ENCODE assay signal across 8 mouse cellular contexts in the genomic region with DNA sequence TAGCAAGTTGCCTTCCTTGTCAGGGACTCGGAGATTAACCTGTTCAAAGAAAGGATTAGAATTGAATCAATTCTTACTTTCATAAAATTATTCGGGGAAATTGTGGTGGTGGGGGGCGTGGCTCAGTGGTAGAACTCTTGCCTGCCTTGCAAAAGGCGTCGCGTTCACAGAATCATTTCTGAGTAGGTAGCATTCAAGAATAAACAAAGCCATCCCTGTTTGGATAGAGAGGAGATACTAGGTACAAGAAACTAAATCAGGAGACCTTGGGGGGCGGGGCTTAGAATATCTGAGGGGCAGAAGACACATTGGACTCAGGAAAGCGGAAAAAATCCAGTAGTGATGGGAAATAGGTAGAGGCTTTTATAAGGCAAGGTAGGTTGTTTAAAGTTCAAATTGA. TPM values are rescaled to one million over a fixed set of nuclear protein-coding genes. Genes with fewer than 3 reads are reported as not detected.
DNase-seq lines count a peak whose midpoint lies in the region; ATAC-seq and TF ChIP-seq lines count a peak whose summit lies in the region.

A gene (minus strand): TSS at position 125 of the 400 bp plus-strand sequence.

- H3K4me3 ChIP-seq in embryonic facial prominence, embryonic 14.5 days (ENCODE audit: low read depth, low read length) = peak within 1 kb of the TSS; percentile 80
- H3K4me3 ChIP-seq in heart, embryonic 14.5 days (ENCODE audit: control insufficient read depth in 1 of 2, insufficient read depth in 1 of 2, low read depth in 1 of 2, low read length in 2 of 2) = peak within 1 kb of the TSS; percentile 81 to 88
- H3K4me3 ChIP-seq in midbrain, postnatal 0 days (ENCODE audit: low read depth, low read length) = peak within 1 kb of the TSS; percentile 97

- H3K27ac ChIP-seq in embryonic facial prominence, embryonic 14.5 days (replicated peaks; ENCODE audit: low read depth, low read length) = peak within 1 kb of the TSS; percentile 31; the same call in 1 of the 2 replicates
- peak within 1 kb of the TSS in 1 of 2 experiments; percentile 61; a peak in 2 of 4 replicates for H3K27ac ChIP-seq in heart, embryonic 14.5 days (replicated peaks in 1 of 2; ENCODE audit: control insufficient read depth in 1 of 2, insufficient read depth in 1 of 2, low read depth in 2 of 2, low read length in 2 of 2)
- peak within 1 kb of the TSS; percentile 78 for H3K27ac ChIP-seq in midbrain, postnatal 0 days (ENCODE audit: low read depth, low read length)

- H3K4me1 ChIP-seq in embryonic facial prominence, embryonic 14.5 days (ENCODE audit: control insufficient read depth, insufficient read depth, low read length) = peaks cover 8% of the 10 kb centered on the region
- peaks cover 0 to 20% of the 10 kb centered on the region in 2 experiments; a peak in 2 of 4 replicates for H3K4me1 ChIP-seq in heart, embryonic 14.5 days (ENCODE audit: control insufficient read depth in 2 of 2, insufficient read depth in 2 of 2, low read length in 2 of 2)
- peaks cover 9% of the 10 kb centered on the region; the same call in 1 of the 2 replicates for H3K4me1 ChIP-seq in midbrain, postnatal 0 days (ENCODE audit: insufficient read depth, low read length)

- 20% methylated on average over 8 of the region's 8 CpGs for WGBS in embryonic facial prominence, embryonic 14.5 days
- WGBS in heart, embryonic 14.5 days = 15% methylated on average over 8 of the region's 8 CpGs
- WGBS in midbrain, postnatal 0 days = 21% methylated on average over 8 of the region's 8 CpGs

- H3K36me3 ChIP-seq in embryonic facial prominence, embryonic 14.5 days (ENCODE audit: control insufficient read depth, insufficient read depth, low read length) = peaks cover 23% of the 10 kb centered on the region
- H3K36me3 ChIP-seq in heart, embryonic 14.5 days (ENCODE audit: control insufficient read depth, insufficient read depth, low read length) = peaks cover 38% of the 10 kb centered on the region
- H3K36me3 ChIP-seq in midbrain, postnatal 0 days (ENCODE audit: insufficient read depth, low read length) = peaks cover 11% of the 10 kb centered on the region

- H3K9me3 ChIP-seq in embryonic facial prominence, embryonic 14.5 days (ENCODE audit: control insufficient read depth, low read length) = no peaks in the 10 kb centered on the region
- no peaks in the 10 kb centered on the region for H3K9me3 ChIP-seq in heart, embryonic 14.5 days (ENCODE audit: control insufficient read depth, low read length)
- no peaks in the 10 kb centered on the region for H3K9me3 ChIP-seq in midbrain, postnatal 0 days (ENCODE audit: low read length)

- no peaks in the 10 kb centered on the region for H3K27me3 ChIP-seq in embryonic facial prominence, embryonic 14.5 days (replicated peaks; ENCODE audit: control insufficient read depth, insufficient read depth, low read length)
- H3K27me3 ChIP-seq in heart, embryonic 14.5 days (ENCODE audit: control insufficient read depth, insufficient read depth, low read length) = no peaks in the 10 kb centered on the region
- no peaks in the 10 kb centered on the region for H3K27me3 ChIP-seq in midbrain, postnatal 0 days (ENCODE audit: insufficient read depth, low read length)

- peak within 1 kb of the TSS; percentile 68 for H3K4me2 ChIP-seq in embryonic facial prominence, embryonic 14.5 days (ENCODE audit: low read depth, low read length)
- peak within 1 kb of the TSS; percentile 85 for H3K4me2 ChIP-seq in heart, embryonic 14.5 days (ENCODE audit: low read length)
- H3K4me2 ChIP-seq in midbrain, postnatal 0 days (ENCODE audit: low read depth, low read length, poor library complexity, severe bottlenecking) = peak within 1 kb of the TSS; percentile 70

- peak; percentile 16 for DNase-seq in 416B (ENCODE audit: low read depth)
- peak; percentile 14 for DNase-seq in CD4-positive helper T cell, adult 2 months (ENCODE audit: low read depth, low spot score)
- no peak for DNase-seq in embryonic facial prominence, embryonic 14.5 days (ENCODE audit: low spot score)
- DNase-seq in left cerebral cortex, postnatal 14 days (ENCODE audit: low spot score in 2 of 2) = no peak
- no peak for DNase-seq in midbrain, postnatal 0 days (ENCODE audit: low spot score)
- no peak for DNase-seq in right cerebral cortex, postnatal 25 days
- no peak for DNase-seq in urinary bladder, postnatal 36 days (ENCODE audit: low spot score in 2 of 2)

- intact Hi-C loops in left cerebral cortex, postnatal 14 days (cut with DNase I) = loop anchor here (5.0 kb wide), 1 partner anchor 33 kb away; no protein-coding TSS in a partner anchor

- TF ChIP-seq CTCF in midbrain, postnatal 0 days (IDR thresholded peaks at IDR 0.05) = no peak

- ATAC-seq in embryonic facial prominence, embryonic 14.5 days (ENCODE audit: low read depth) = no peak
- no peak for ATAC-seq in heart, embryonic 14.5 days (ENCODE audit: insufficient number of reproducible peaks, insufficient read depth, low FRiP score, low read depth)
- ATAC-seq in midbrain, postnatal 0 days (ENCODE audit: low FRiP score) = no peak

- peak within 1 kb of the TSS; percentile 78 for H3K9ac ChIP-seq in embryonic facial prominence, embryonic 14.5 days (ENCODE audit: low read depth, low read length)
- H3K9ac ChIP-seq in heart, embryonic 14.5 days (ENCODE audit: low read length) = peak within 1 kb of the TSS; percentile 87
- peak within 1 kb of the TSS; percentile 67 for H3K9ac ChIP-seq in midbrain, postnatal 0 days (replicated peaks; ENCODE audit: low read length, poor library complexity, severe bottlenecking)

RNA-seq across cellular contexts. Expression of the gene that starts here (rescaled TPM):
- 99.0 and 103 TPM in 2 replicates for polyA plus RNA-seq in embryonic facial prominence, embryonic 14.5 days (2014; fragmentation: Nextera tagmentation; extraction: Ambion mirVana)
- 161 and 193 TPM in 2 replicates for polyA plus RNA-seq in heart, embryonic 14.5 days (2014; fragmentation: Nextera tagmentation; extraction: Ambion mirVana)
- 100 to 1,000 TPM; 209 to 211 TPM for total RNA-seq in left cerebral cortex, postnatal 14 days (2021)
- 149 and 154 TPM in 2 replicates for total RNA-seq in midbrain, postnatal 0 days (2014; rRNA removed)
- polyA plus RNA-seq in midbrain, postnatal 0 days (2015; fragmentation: Nextera tagmentation; extraction: Ambion mirVana) = 303 and 328 TPM in 2 replicates

Comparison
In these comparisons a context has a peak if more than half of its experiments do, and no peak if none do; other contexts are left out.
1. DNase-seq: peak in 416B (single experiment) and CD4-positive helper T cell, adult 2 months (single experiment); none in embryonic facial prominence, embryonic 14.5 days (single experiment), left cerebral cortex, postnatal 14 days (0 of 2), midbrain, postnatal 0 days (single experiment), right cerebral cortex, postnatal 25 days (single experiment) and urinary bladder, postnatal 36 days (0 of 2).
2. Peak in every context shown above with its lines, with median percentiles within 50 percentile points of each other: H3K4me2 ChIP-seq, H3K4me3 ChIP-seq and H3K9ac ChIP-seq.